Mouse (Mus musculus) embryo, embryonic 10.5 days (tissue): ENCODE results near the gene Impdh1.

Experiments
- DNase-seq: peaks from one replicate; pipeline ENCODE4 v3.0.0-alpha.2; 2015; ENCODE audit warnings: low spot score

Impdh1 gene

GRCm38 (mm10) chr6:29213436-29213835 lies 2.7 kb downstream of the Impdh1 start:
- DNase-seq = no peak

DNA sequence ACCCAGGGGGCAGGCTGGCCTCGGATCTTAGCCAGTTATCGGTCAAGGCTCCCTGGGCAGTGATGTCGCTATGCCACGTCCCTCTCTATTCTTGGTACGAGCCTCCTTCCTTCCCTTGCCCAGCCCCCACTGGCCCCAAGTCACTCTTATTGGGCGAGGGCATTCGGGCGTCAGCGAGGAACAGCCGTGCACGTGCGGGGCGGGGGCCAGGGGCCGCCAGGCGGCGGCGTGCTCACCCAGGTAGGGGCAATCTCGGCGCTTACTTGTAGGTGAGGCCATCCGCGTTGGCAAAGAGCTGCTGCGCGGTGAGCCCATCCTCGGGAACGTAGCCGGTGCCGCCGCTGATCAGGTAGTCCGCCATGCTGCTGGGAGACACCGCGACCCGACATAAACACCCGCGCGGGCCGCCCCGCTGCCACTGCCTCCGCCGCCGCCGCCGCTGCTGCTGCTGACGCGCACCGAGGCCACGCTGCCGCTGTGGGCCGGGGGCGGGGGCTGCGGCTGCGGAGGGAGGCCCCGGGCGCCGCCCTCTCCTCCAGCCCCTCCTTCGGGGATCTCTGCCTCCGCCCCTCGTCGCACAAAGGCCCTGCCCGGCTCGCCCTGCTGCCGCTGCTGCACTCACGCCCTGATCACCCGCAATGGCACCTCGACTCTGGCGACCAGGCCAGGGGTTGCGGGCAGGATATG lies 4.2 kb downstream of the Impdh1 start:
- peak; percentile 88 for DNase-seq

GRCm38 (mm10) chr6:29211146-29211545 lies 5.0 kb downstream of the Impdh1 start:
- DNase-seq = no peak

DNA sequence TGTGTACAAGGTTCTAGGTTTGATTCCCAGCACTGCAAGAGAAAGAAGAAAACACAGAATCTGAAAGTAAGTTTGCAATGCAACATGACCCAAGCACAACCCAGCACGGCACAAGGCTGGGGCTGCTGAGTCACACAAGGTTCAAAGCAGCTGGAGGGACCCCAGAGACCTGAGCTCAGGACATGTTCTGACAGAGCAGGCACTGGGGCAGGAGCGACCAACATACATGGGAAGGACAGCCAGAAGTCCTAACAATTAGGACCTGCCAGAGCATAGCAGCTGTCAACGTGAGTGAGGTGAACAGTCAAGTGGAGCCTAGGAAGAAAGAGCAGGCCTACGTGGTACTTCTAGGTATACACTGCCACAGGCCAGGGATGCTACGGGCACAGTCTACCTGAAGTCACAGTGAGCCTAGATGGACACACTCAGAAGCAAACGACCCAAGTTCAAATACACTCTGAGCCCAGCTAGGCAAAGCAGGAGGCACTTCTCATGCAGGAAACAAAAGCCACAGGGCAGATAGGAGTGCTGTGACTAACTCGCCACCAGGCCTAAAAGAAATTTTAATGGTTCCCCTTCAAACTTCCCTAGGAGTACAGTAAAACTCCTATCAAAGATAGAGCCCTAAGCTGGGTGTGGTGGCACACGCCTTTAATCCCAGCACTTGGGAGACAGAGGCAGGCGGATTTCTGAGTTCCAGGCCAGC lies 5.8 kb downstream of the Impdh1 start:
- DNase-seq = no peak

GRCm38 (mm10) chr6:29208178-29208577 lies 8.0 kb downstream of the Impdh1 start:
- no peak for DNase-seq

GRCm38 (mm10) chr6:29207017-29207416 lies 9.1 kb downstream of the Impdh1 start:
- DNase-seq = no peak

- DNase-seq = no peak
Observed at GRCm38 (mm10) chr6:29206006-29206405, 10.2 kb downstream of the Impdh1 start.

DNA sequence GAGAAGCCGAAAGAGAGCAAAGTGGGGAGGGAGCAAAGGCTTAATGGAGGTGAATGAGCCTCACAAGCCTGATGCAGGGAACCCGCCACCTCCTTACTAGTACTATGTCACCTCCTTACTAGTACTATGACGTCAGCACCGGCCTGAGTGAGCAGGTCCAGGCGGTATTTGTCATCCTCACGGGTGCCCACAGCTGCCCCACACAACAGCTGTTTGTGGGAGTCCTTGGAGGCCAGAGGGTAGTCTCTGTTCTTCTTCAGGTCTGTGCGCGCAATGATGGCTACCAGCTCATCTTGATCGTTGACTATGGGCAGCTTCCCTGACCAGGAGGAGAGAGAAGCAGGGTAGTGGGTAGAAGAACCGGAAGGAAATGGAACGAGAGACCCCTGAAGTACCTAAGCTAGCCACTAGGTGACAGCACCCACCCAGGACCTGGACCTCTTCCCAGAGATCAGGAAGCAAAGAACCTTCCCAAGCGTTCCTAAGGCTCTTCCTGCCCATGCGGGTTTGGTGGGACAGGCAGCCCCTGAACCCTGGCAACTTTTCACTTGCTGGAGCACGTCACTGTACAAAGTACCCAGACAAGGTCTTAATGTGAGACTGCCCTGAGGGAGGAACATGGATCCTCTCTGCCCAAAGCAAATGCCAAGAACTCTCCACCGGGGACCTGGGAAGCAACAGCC lies 11.1 kb downstream of the Impdh1 start:
- DNase-seq = peak; percentile 83

DNA sequence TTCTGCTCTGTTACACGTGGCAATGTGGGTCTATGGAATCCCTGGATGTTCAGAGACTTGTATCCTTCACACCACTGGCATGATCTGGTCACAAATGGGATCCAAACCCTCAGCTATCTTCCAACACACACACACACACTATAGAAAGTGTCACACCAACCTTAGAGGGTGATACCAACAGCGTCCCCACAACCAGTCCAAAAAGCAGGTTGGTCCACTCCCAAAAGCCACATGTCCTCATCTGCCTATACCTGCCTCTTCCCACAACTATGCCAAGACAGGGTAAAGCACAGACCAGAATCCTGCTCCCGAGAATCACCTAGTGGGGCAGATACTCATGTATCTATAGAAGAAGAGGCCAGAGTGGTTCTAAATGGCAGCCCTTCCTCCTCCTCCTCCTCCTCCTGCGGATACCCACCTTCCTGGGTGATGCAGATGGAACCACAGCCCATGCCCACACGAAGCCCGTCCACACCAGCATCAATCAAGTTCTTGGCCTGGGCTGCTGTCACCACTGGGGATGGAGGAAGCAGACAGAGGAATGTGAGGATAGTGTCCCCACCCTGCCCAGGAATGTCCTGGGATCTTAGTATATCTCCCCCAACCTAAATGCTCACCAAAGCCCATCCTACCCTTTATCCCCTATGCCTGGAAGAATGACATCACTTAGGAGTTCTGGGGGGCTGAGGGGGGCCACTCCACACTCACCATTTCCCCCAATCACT lies 12.1 kb downstream of the Impdh1 start:
- no peak for DNase-seq

DNA sequence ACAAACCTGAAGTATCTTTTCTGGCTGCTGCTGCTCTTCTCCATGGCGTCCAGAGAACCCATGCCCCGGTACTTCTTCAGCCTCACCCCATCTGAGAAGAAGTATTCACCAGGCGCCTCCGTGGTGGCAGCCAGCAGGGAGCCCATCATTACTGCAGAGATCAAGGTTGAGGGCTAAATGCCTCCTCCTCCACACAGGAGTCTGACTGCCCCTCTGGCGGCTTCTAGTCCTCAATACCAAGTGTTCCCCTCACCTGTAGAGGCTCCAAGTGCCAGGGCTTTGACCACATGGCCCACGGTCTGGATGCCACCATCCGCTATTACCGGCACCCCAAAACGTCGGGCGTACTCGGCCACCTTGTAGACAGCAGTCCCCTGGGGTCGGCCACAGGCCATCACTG lies 13.1 kb downstream of the Impdh1 start:
- DNase-seq = no peak

GRCm38 (mm10) chr6:29201988-29202387 lies 14.2 kb downstream of the Impdh1 start:
- no peak for DNase-seq

DNA sequence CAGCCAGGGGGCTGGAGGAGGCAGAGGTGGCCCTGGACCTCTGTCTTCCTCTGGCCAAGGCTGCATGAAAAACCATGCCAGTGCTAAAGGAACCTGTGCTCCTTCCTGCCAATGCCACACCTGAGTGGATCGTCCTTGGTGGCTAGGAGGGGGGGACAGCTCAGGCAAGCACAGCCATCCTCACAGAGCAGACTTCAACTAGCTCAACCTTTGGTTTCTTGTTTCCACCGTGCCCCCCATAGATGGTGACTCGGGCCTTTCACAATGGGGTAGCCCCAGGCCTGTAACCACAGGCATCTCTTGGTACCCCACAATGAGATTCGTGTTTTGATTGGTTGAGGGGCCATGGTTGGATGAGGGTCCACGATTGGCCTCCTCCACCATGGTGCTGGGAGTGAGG lies 14.8 kb downstream of the Impdh1 start:
- DNase-seq = no peak

DNA sequence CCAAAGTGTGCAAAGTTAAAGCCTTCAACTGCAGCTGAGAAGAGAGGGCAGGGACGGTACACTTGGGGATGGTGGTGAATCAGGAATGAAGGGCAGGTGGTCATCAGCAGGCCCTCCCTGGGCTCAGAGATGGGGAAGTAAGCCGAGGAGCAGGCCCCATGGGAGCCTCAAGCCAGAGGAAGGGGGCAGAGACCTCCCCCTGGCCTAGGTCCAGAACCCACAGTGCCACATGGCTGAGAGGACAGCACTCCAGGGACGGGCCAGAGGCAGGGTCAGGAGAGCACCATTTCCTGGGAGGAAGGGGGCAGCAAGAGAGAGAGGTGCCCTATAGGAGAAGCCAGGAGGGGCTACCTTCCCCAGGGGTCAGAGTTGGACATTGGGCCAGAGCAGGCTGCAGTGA lies 15.7 kb downstream of the Impdh1 start:
- DNase-seq = no peak

- DNase-seq = no peak
Observed at GRCm38 (mm10) chr6:29199223-29199855, 16.8 kb downstream of the Impdh1 start.

- peak; percentile 98 for DNase-seq
Observed at GRCm38 (mm10) chr6:29198309-29199222, 17.6 kb downstream of the Impdh1 start.

- DNase-seq = no peak
Observed at GRCm38 (mm10) chr6:29195846-29196698, 20.1 kb downstream of the Impdh1 start.

DNA sequence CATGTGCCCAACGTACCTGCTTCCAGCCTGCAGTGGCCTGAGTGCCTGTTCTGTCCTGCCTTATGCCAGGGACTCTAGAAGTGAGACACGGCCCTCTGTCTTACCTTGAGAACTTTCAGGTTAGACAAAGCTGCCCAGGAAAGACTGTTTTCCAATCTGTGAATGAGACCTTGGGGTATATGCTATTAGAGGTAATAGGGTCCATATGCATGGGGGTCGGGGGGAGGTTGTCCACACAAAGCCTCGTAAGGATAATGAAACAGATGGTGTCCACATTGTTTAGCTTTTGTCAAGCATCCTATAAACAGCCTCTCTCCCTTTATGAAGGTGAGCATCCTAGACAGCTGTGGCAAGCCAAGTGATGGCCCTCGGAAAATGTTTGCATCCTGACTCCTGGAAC lies 21.0 kb downstream of the Impdh1 start:
- no peak for DNase-seq

GRCm38 (mm10) chr6:29193961-29194750 lies 22.0 kb downstream of the Impdh1 start:
- peak; percentile 36 for DNase-seq

GRCm38 (mm10) chr6:29187936-29188335 lies 28.2 kb downstream of the Impdh1 start:
- DNase-seq = no peak
